Mouse (Mus musculus) mature B cell (primary cell): ENCODE measurements around the gene Gabre.

ENCODE experiments used
- in situ Hi-C: fragments of 300-500 bp; cut with MboI; formaldehyde crosslinking; loops from 2 replicates; pipeline ENCODE4 v1.14.3; 2019

Gabre gene

DNA sequence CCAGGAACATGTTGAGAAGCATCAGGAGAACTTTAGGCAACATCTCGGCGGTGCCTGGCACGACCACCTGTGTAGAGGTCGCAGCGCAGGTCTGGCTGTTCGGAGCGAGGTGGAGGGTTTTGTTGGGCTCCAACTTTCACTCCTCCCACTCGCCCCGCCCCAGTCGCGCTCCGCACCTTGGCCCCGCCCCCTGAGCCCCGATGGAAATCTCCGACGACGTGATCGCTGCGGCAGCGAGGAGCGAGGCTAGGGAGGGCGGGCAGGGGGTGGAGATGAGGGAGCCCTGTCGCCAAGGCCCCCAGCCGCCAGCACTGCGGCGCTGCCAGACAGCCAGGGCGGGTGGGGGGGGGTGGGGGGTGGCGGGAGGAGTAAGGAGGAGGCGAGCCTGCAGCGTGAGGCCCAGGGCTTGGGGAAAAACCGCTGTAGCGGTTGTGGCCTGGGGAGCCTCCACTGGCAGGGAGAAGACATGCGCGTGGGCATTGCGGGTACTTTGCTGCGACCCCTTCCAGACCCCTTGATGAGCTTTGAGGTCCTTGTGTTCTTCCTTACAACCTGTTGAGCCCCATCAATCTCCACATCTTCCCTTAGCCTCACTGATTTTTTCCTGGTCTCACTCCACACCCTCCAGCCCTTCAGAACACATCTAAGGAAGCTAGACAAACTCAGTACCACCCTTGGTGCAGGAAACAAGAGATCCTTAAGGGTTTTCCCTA, at the start of gene Gabre:
TSS of gene Gabre (minus strand) at position 145 of the 713 bp plus-strand sequence.
- in situ Hi-C loops, result no loop called here

DNA sequence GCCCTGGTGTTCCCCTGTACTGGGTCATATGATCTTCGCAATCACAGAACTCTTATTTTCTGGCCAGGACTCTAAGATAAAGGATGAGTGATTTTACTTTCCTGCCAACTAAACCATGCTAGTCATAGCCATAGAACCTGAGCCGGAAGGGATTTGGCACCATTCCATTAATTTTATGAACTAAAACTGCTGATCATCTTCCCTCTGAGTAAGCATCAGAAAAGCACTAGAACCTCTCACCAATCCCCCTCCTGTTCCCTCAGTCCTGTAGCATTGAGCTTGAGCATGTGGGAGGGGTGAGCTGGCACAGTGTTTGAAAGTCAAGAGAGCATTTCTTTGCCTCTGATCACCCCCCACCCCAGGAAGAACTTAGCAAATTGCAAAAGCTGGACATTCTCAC, 23.2 kb upstream of the Gabre start:
- in situ Hi-C loops, result no loop called here

DNA sequence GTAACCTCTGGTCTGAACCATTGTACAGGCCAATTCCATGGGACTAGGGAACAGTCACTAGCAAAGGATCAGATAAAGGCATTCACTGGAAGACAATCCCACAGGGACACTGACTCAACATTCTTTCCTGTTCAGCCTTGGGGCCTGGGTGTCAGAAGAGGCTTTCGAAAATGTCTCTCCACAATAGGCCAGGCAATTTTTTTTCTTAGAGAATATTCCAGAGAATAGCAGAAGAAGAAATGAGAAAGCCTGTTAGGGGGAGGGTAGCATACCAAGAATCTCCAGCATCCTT, 715 bp upstream of the Gabre start:
- in situ Hi-C loops, result no loop called here

DNA sequence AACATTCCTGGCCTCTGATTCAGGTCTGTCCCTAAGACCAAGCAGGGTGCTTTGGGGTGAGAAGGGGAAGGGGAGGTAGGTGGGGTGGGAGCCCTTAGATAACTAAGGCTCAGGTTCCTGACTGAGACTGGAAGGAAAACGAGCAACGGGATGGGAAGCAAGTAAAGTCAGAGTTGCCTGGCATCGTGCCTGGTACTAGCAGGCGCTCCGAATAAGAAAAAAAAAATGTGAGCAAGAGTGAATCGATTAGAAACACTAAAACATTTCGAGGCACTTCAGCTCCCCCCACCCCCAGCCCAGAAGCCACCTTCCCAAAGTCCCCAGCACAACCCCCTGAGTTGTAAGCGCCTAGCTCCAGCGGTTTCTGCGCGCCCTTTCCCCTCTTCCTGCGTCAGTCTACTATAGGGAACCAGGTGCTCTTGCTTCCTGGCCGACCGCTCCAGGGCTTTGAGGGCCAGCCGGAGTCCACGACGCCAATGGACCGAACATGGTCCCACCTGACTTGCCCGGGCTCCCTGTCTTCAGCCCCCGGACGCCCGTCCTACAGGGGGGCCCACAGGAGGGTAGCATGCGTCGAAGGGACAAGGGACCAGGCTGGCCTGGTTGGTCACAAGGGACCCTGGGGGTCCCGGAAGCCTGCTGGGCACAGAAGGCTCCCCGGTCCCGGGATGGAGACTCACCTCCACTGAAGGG, 491 bp downstream of the Gabre start:
- in situ Hi-C loops, result no loop called here

DNA sequence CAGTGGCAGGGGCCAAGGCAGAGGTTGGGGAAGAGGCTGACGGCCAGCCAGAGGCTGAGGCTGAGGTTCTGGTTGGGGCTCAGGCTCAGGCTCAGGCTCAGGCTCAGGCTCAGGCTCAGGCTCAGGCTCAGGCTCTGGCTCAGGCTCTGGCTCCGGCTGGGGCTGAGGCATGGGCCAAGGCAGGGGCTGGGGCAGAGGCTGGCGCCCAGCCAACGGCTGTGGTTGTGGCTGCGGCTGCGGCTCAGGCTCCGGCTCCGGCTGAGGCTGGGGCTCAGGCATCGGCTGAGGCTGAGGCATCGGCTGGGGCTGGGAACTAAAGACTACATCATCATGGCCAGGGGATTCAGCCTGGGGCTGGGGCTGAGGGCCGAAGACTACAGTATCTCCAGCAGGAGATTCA, 4.0 kb downstream of the Gabre start:
- in situ Hi-C loops, result no loop called here

DNA sequence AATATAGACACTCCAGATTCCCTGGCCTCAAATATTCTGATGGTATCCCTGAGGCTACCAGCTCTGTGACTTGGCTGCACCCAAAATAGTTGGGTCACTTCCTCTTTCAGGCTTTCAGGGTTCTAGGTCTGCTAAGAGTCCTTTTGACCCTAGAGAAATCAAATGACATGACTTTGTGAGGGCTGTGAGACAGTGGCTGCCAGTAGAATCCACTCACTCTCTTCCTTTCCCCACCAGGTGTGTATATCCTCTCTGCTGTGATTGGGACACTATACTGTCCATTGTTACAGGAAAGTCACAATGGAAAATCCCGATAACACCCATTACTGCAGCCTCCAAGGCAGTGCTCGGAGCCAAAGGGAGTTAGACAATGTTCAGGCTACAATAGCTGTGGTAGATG, 52.9 kb downstream of the Gabre start, which contains the start of gene Magea4:
TSS of gene Magea4 (plus strand) at position 301 of the 400 bp plus-strand sequence.
- in situ Hi-C loops, result no loop called here
